ENCODE assay signal across 8 mouse cellular contexts in genomic region chr7:63319594-63319993, GRCm38 (mm10).
DNase-seq lines count a peak whose midpoint lies in the region; ATAC-seq and TF ChIP-seq lines count a peak whose summit lies in the region.

No protein-coding gene starts in this region.

- H3K36me3 ChIP-seq in kidney, embryonic 15.5 days: no peaks in the 10 kb centered on the region
- H3K36me3 ChIP-seq in limb, embryonic 14.5 days (ENCODE audit: control insufficient read depth, insufficient read depth, low read length): no peaks in the 10 kb centered on the region

- no peaks in the 10 kb centered on the region for H3K9me3 ChIP-seq in kidney, embryonic 15.5 days (replicated peaks)
- no peaks in the 10 kb centered on the region for H3K9me3 ChIP-seq in limb, embryonic 14.5 days (ENCODE audit: control insufficient read depth, low read length)

- no peak overlapping the region for H3K4me2 ChIP-seq in kidney, embryonic 15.5 days
- H3K4me2 ChIP-seq in limb, embryonic 14.5 days (replicated peaks; ENCODE audit: low read depth, low read length, severe bottlenecking): no peak overlapping the region

- peak; percentile 13 for DNase-seq in kidney, adult 11 months
- peak; percentile 57 for DNase-seq in kidney, adult 9 months
- peak; percentile 64 for DNase-seq in limb, embryonic 14.5 days (ENCODE audit: low spot score)
- peak; percentile 41 for DNase-seq in ovary, postnatal 14 days (ENCODE audit: low spot score)
- no peak for DNase-seq in spleen, adult 12 weeks (ENCODE audit: low spot score)

- peak; percentile 28; the same call in 1 of the 2 replicates for TF ChIP-seq CTCF in bone marrow, adult 2 months (IDR thresholded peaks at IDR 0.05; ENCODE audit: control insufficient read depth, insufficient read depth, low read length)
- TF ChIP-seq CTCF in embryonic fibroblast, embryonic 13.5 days (IDR thresholded peaks at IDR 0.05; ENCODE audit: borderline replicate concordance, insufficient read depth, low read length): peak; percentile 54; the same call in 1 of the 2 replicates

- WGBS in kidney, embryonic 15.5 days: 0% methylated on average over 2 of the region's 2 CpGs
- WGBS in bone marrow, adult 2 months: 1% methylated on average over 2 of the region's 2 CpGs
- WGBS in limb, embryonic 14.5 days: 0% methylated on average over 2 of the region's 2 CpGs

- H3K4me3 ChIP-seq in kidney, embryonic 15.5 days (replicated peaks): no peak overlapping the region
- no peak overlapping the region for H3K4me3 ChIP-seq in bone marrow, adult 2 months (replicated peaks; ENCODE audit: control insufficient read depth, low read depth, low read length)
- no peak overlapping the region for H3K4me3 ChIP-seq in embryonic fibroblast, embryonic 13.5 days (ENCODE audit: insufficient read depth, low read length)
- no peak overlapping the region for H3K4me3 ChIP-seq in limb, embryonic 14.5 days (replicated peaks; ENCODE audit: low read length)

- no peaks in the 10 kb centered on the region for H3K4me1 ChIP-seq in kidney, embryonic 15.5 days
- H3K4me1 ChIP-seq in bone marrow, adult 2 months (ENCODE audit: control insufficient read depth, insufficient read depth, low read length): no peaks in the 10 kb centered on the region
- H3K4me1 ChIP-seq in embryonic fibroblast, embryonic 13.5 days (ENCODE audit: control insufficient read depth, insufficient read depth, low read length): no peaks in the 10 kb centered on the region
- H3K4me1 ChIP-seq in limb, embryonic 14.5 days (ENCODE audit: control insufficient read depth, insufficient read depth, low read length): no peaks in the 10 kb centered on the region

- ATAC-seq in kidney, embryonic 15.5 days (replicated peaks; ENCODE audit: low FRiP score): no peak
- ATAC-seq in limb, embryonic 14.5 days (ENCODE audit: low FRiP score, low read depth): no peak; the same call in 1 of the 2 replicates

- no peak overlapping the region for H3K9ac ChIP-seq in kidney, embryonic 15.5 days
- H3K9ac ChIP-seq in limb, embryonic 14.5 days (ENCODE audit: low read depth, low read length, severe bottlenecking): no peak overlapping the region

- H3K27me3 ChIP-seq in kidney, embryonic 15.5 days: no peaks in the 10 kb centered on the region
- no peaks in the 10 kb centered on the region for H3K27me3 ChIP-seq in limb, embryonic 14.5 days (ENCODE audit: control insufficient read depth, insufficient read depth, low read length)

- H3K27ac ChIP-seq in kidney, embryonic 15.5 days: no peak overlapping the region
- H3K27ac ChIP-seq in bone marrow, adult 2 months (ENCODE audit: control insufficient read depth, insufficient read depth, low read depth, low read length, poor library complexity): no peak overlapping the region
- no peak overlapping the region for H3K27ac ChIP-seq in embryonic fibroblast, embryonic 13.5 days (ENCODE audit: insufficient read depth, low read length)
- no peak overlapping the region for H3K27ac ChIP-seq in limb, embryonic 14.5 days (replicated peaks; ENCODE audit: low read depth, low read length)

- TF ChIP-seq POLR2A in bone marrow, adult 2 months (IDR thresholded peaks at IDR 0.05; ENCODE audit: borderline replicate concordance, control insufficient read depth, low read depth, low read length): no peak
- no peak for TF ChIP-seq POLR2A in embryonic fibroblast, embryonic 13.5 days (IDR thresholded peaks at IDR 0.05; ENCODE audit: low read depth, low read length)
- no peak for TF ChIP-seq POLR2A in limb, embryonic 14.5 days (IDR thresholded peaks at IDR 0.05; ENCODE audit: borderline replicate concordance, extremely low read depth, insufficient read depth, insufficient read length)
